Mouse (Mus musculus) heart, adult 2 months (tissue): ENCODE data around the gene Ska3.

Experiments
- CTCF ChIP-seq: fragments of 200-600 bp; IDR thresholded peaks from 2 replicates; pipeline ENCODE4 v1.8.1; 2022; ENCODE audit warnings: antibody characterized with exemption, mild to moderate bottlenecking, moderate library complexity
- EP300 ChIP-seq: fragments of 200-500 bp; IDR thresholded peaks from 2 replicates; pipeline ENCODE4 v1.6.1; 2011; ENCODE audit warnings: low read depth, low read length, control low read depth; ENCODE audit not compliant: insufficient read depth

DNA sequence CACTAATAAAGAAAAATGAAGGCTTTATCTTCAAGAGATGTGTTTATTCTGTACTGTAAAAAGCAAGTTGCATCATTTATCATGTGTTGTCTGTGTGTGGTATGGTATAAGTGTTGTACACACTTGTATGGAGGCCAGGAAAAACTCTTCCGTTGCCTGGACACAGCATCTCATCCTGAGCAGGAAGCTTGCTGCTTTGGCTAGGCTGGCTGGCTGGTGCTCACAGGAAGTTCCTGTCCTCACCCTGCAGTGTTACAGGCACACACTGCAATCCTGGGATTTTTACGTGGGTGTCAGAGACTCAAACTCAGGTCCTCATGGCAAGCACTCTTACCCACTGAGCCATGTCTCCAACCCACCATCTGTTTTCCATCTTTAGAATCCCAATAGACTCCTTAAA, 37.1 kb upstream of the Ska3 start:
- TF ChIP-seq EP300 = no peak
- TF ChIP-seq CTCF = no peak
